Mouse (Mus musculus) hindbrain, embryonic 13.5 days (tissue): ENCODE results near the gene Uqcrh. TPM values are rescaled to one million over a fixed set of nuclear protein-coding genes. Genes with fewer than 3 reads are reported as not detected.

Experiments used
- ATAC-seq: fragments of 200-750 bp; cut with Nextera tagmentation; 2 replicates; pipeline ENCODE4 v1.8.0; 2017; ENCODE audit warnings: moderate TSS enrichment; ENCODE audit not compliant: low FRiP score
- H3K27ac ChIP-seq: fragments of 300-500 bp; sonication (generic); 2 replicates; pipeline ENCODE4 v1.5.1; 2015; ENCODE audit warnings: inconsistent platforms, mild to moderate bottlenecking, moderate library complexity
- H3K27me3 ChIP-seq: fragments of 300-500 bp; sonication (generic); 2 replicates; pipeline ENCODE4 v1.6.1; 2015; ENCODE audit warnings: mild to moderate bottlenecking, inconsistent platforms
- H3K36me3 ChIP-seq: fragments of 300-500 bp; sonication (generic); 2 replicates; pipeline ENCODE4 v1.6.1; 2015; ENCODE audit warnings: mild to moderate bottlenecking, inconsistent platforms
- H3K4me1 ChIP-seq: fragments of 300-500 bp; sonication (generic); replicated peaks from 2 replicates; pipeline ENCODE4 v1.6.1; 2015; ENCODE audit warnings: inconsistent platforms
- H3K4me2 ChIP-seq: fragments of 300-500 bp; sonication (generic); 2 replicates; pipeline ENCODE4 v1.6.1; 2015; ENCODE audit warnings: inconsistent platforms, mild to moderate bottlenecking, moderate library complexity
- H3K4me3 ChIP-seq: fragments of 300-500 bp; sonication (generic); 2 replicates; pipeline ENCODE4 v1.5.1; 2015; ENCODE audit warnings: mild to moderate bottlenecking, inconsistent platforms
- H3K9ac ChIP-seq: fragments of 300-500 bp; sonication (generic); 2 replicates; pipeline ENCODE4 v1.6.1; 2015; ENCODE audit warnings: mild to moderate bottlenecking, inconsistent platforms
- H3K9me3 ChIP-seq: fragments of 300-500 bp; sonication (generic); 2 replicates; pipeline ENCODE4 v1.6.1; 2016; ENCODE audit warnings: inconsistent platforms
- WGBS: fragments of 180-500 bp; shearing (Covaris S2); methylation state at CpG from one replicate; pipeline ENCODE4 v1.1.7; 2015; 5-methylcytosine and 5-hydroxymethylcytosine counted together
- polyA plus RNA-seq: library from polyadenylated mRNA; unstranded; fragments of >200 nt; fragmentation: Nextera tagmentation; extraction: Ambion mirVana; gene quantifications from 2 replicates; pipeline ENCODE4 v1.2.1, GENCODE M21; 2015

Gene Uqcrh
- polyA plus RNA-seq, 1 experiment from 2014 or later: 446 TPM

DNA sequence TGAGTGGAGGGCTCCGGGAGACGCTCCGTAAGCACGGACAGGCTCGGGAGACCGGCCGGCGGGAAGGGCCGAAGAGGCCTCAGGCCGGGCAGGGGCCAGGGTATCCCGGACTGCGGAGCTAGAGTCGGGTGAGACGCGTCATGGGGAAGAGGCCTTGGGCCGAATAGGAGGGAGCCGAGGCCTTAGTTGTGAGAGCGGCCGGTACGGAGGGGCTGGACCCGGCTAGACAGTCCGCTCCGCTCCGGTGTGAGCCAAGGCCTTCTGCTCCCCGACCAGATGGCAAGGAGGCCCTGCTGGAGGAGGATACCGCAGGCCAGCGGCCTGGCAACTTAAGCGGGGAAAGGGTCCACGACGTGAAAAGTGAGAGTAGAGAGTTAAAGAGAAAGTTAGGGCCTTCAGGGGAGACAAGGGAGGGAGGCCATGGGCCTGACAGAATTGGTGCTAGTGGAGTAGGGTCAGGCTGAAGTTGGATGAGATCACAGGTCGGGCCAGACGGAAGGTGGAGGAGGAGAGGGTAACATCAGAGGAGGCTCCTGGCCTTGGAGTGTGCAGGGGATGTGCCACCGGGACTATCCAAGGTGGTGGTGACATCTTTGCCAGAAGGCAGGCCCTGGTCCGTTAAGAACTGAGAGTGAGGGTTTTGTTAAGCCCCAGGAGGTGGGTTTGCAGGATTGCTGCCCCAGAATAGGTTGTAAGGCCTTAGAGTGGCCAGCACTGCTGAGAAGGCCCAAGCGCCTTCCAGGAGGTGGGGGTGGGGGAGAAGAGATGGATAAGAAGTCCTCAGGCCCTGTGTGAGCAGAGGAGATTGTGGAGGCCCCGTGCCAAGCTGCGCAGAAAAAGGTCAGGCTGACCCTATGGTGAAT is 1.7 kb upstream of the Uqcrh start:
- H3K9me3 ChIP-seq: no peaks in the 10 kb centered on the region
- 4% methylated on average over 37 of the region's 37 CpGs for WGBS
- peak overlapping the region; percentile 100 for H3K4me3 ChIP-seq
- peaks cover 39% of the 10 kb centered on the region for H3K4me1 ChIP-seq
- ATAC-seq: peak; percentile 12
- peaks cover 21% of the 10 kb centered on the region for H3K36me3 ChIP-seq
- no peaks in the 10 kb centered on the region for H3K27me3 ChIP-seq
- peak overlapping the region; percentile 96 for H3K27ac ChIP-seq
- peak overlapping the region; percentile 99 for H3K9ac ChIP-seq
- H3K4me2 ChIP-seq: peak overlapping the region; percentile 94

DNA sequence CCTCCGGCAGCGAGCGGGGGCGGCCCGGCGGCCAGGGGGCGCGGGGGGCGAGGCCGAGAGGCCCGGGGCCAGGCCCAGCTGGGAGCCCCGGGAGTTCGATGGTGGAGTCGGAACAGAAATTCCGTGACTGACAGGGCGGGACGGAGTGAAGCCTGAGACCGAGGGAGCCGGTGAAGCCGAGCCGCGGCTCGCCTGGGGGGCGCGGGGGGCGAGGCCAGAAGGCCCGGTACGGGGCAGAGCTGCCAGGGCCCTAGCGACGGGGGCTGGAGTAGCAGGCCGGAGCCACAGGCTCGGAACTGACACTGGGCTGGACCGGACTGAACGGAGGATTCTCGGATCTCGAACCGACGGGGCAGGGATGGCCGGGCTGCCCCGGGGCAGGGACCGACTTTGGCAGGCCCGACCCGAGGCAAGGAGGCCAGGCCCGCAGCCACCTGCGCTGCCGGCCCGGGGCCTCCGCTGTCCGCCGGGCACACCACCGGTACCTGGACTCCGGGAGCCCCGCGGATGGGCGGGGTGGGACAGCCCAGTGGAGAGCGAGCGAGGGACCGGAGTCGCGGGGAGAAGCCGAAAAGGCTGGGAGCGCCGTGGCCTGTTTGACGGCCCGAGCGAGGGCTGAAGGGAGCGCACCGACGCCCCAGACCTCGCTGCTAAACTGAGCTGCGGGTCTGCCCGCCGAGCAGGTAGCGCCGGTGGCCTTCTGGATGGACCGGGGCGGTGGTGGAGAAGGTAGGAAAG is 929 bp upstream of the Uqcrh start:
- H3K4me3 ChIP-seq: peak overlapping the region; percentile 100
- WGBS: under 1% methylated on average over 76 of the region's 77 CpGs
- H3K9ac ChIP-seq: peak overlapping the region; percentile 99
- H3K4me1 ChIP-seq: peaks cover 39% of the 10 kb centered on the region
- ATAC-seq: peak; percentile 75
- peak overlapping the region; percentile 96 for H3K27ac ChIP-seq
- peaks cover 13% of the 10 kb centered on the region for H3K36me3 ChIP-seq
- no peaks in the 10 kb centered on the region for H3K9me3 ChIP-seq
- H3K4me2 ChIP-seq: peak overlapping the region; percentile 94
- no peaks in the 10 kb centered on the region for H3K27me3 ChIP-seq

DNA sequence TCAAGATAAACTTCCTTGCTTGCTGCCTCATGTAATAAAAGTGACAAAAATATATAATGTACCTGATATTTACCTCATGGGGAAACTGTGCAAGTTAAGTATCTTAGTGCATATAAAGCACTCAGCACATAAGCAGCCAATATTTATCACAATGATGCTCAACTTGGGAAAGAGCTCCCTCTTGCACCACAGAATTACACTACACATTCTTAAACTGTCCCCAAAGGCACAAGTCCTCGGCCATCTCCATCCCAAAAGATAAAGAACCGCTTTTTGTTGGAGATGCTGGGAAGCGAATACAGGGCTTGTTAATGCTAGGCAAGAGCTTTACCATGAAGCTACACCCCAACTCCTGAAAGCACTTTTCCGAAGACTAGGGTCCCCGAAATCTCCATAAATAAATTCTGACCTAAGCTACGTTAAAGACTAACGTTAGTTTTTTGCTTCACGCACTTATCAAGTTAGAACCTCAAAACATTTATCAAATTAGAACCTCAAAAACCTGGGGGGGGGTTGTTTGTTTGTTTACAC is 661 bp downstream of the Uqcrh start:
- Histone ChIP-seq H3K9me3 (no peaks in the 10 kb centered on the region), H3K4me3 (peak overlapping the region; percentile 100), H3K4me2 (peak overlapping the region; percentile 71), H3K4me1 (peaks cover 39% of the 10 kb centered on the region), H3K36me3 (peaks cover 13% of the 10 kb centered on the region), H3K27ac (peak overlapping the region; percentile 96; the same call in 1 of the 2 replicates), H3K9ac (peak overlapping the region; percentile 99), H3K27me3 (no peaks in the 10 kb centered on the region)
- no peak for ATAC-seq
- WGBS: 2% methylated on average over 8 of the region's 8 CpGs

DNA sequence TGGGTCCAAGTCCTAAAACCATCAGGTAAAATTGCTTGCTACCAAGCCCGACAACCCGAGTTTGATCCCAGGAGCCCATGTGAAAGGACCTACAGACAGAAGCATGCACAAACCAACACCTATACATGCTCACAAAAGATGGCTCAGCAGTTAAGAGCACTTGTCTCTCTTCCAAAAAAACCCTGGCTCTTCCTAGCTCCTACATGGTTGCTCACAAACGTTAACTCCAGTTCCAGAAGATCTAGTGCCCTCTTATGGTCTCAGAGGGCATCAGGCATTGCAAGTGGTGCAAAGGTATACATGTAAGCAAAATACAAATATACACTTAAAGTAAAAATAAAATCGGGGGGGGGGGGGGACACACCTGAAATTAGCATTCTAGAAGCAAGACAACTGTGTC is 1.7 kb downstream of the Uqcrh start:
- 55% methylated on average over 4 of the region's 4 CpGs for WGBS
- Histone ChIP-seq H3K9ac (peak overlapping the region; percentile 16; the same call in 1 of the 2 replicates), H3K4me2 (peak overlapping the region; percentile 71), H3K27ac (no peak overlapping the region), H3K4me1 (peaks cover 39% of the 10 kb centered on the region), H3K36me3 (peaks cover 23% of the 10 kb centered on the region), H3K9me3 (no peaks in the 10 kb centered on the region), H3K4me3 (no peak overlapping the region), H3K27me3 (no peaks in the 10 kb centered on the region)
- ATAC-seq: no peak

DNA sequence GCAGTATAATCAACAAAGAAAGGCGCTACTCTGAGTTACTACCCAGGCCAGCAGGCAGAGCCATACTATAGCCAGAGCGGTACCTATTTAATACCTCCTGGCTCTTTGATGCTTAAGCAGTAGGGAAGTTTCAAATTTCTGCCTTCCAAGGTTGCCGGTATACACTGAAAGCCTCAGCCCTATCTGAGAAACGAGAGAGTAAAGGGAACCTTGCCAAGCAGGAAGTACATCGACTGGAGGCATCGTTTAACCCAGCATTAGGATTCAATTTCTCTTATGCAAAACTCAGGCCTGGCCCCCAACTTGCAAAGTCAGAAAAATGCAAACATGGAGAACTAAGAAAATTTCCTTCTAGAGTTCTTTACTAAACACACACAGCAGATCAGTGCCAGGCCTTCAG is 4.8 kb downstream of the Uqcrh start:
- H3K36me3 ChIP-seq: peaks cover 52% of the 10 kb centered on the region

DNA sequence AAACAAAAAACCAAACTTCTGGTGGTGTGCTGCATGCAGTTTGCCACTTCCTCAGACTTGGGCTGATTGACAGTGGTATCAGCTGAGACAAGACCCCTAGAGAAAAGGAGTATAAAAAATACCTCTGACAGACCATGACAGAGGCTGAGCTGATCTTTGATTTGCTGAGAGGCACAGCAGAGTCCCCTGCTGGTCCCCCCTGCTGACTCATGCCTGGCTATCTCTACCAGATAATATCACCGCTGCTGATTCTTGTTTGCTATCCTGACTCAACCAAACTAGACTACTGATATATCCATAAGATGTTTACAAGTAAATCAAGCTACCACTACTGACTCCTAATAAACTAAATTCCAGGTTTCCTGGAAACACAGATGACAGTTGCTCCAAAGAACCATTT is 11.0 kb downstream of the Uqcrh start:
- WGBS: 64% methylated on average over 1 of the region's 1 CpGs
- Histone ChIP-seq H3K27ac (no peak overlapping the region), H3K4me3 (no peak overlapping the region), H3K4me1 (no peaks in the 10 kb centered on the region), H3K4me2 (no peak overlapping the region), H3K36me3 (peaks cover 36% of the 10 kb centered on the region), H3K27me3 (no peaks in the 10 kb centered on the region), H3K9me3 (no peaks in the 10 kb centered on the region), H3K9ac (no peak overlapping the region)
- ATAC-seq: no peak

More for the DNA sequence above, 4.8 kb downstream of the Uqcrh start:
- Histone ChIP-seq H3K27ac (no peak overlapping the region), H3K27me3 (no peaks in the 10 kb centered on the region), H3K4me1 (peaks cover 23% of the 10 kb centered on the region), H3K4me2 (no peak overlapping the region), H3K9ac (no peak overlapping the region), H3K9me3 (no peaks in the 10 kb centered on the region), H3K4me3 (no peak overlapping the region)
- 94% methylated on average over 6 of the region's 6 CpGs for WGBS
- ATAC-seq: no peak

DNA sequence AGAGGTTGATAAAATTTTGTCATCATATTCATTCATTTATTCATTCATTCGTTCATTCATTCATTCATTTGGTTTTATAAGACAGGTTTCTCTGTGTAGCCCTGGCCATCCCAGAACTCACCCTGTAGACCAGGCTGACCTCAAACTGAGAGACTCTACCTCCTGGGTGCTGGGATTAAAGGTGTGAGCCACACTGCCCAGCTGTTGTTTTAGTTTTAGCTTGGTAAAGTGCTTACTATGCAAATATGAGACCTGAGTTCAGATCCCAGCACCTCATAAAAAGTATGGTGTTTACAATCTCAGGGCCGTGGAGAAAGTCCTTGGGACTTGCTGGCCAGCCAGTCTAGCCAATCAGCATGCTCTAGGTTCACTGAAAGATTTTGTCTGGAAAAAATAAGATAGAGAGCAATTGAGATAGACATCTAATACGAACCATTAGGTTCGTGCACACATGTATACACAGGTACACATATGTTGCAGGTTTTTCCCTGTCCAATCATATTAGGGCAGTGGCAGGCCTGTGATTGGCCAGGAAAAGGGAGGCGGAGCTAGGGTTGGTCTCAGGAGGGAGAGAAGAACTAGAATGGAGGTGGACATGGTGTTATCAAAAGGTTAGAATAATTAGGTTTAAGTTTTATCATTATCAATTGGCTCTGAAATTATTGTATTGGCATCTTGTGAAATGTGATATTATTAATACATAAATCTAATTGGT is 15.7 kb downstream of the Uqcrh start:
- Histone ChIP-seq H3K4me3 (no peak overlapping the region), H3K27me3 (no peaks in the 10 kb centered on the region), H3K36me3 (no peaks in the 10 kb centered on the region), H3K4me1 (peaks cover 8% of the 10 kb centered on the region), H3K9me3 (no peaks in the 10 kb centered on the region), H3K9ac (no peak overlapping the region), H3K27ac (no peak overlapping the region), H3K4me2 (no peak overlapping the region)
- no peak for ATAC-seq
- WGBS: 85% methylated on average over 5 of the region's 5 CpGs

DNA sequence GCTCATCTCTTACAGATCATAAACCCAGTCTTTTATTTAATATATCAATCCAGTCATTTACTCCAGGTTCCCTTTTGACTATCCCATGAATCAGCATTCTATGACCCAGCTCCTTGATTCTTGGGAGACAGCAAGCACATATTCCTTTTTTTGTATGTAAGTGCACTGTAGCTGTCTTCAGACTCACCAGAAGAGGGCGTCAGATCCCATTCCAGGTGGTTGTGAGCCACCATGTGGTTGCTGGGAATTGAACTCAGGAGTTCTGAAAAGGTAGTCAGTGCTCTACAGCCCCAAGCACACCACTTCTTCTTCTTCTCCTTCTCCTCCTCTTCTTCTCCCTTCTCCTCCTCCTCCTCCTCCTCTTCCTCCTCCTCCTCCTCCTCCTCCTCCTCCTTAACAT is 17.3 kb downstream of the Uqcrh start:
- no peak for ATAC-seq
- no peak overlapping the region for H3K4me3 ChIP-seq
- H3K36me3 ChIP-seq: no peaks in the 10 kb centered on the region
- peaks cover 17% of the 10 kb centered on the region for H3K4me1 ChIP-seq
- no peak overlapping the region for H3K9ac ChIP-seq
- H3K9me3 ChIP-seq: no peaks in the 10 kb centered on the region
- WGBS: 0% methylated on average over 1 of the region's 1 CpGs
- no peak overlapping the region for H3K27ac ChIP-seq
- no peaks in the 10 kb centered on the region for H3K27me3 ChIP-seq
- no peak overlapping the region for H3K4me2 ChIP-seq

DNA sequence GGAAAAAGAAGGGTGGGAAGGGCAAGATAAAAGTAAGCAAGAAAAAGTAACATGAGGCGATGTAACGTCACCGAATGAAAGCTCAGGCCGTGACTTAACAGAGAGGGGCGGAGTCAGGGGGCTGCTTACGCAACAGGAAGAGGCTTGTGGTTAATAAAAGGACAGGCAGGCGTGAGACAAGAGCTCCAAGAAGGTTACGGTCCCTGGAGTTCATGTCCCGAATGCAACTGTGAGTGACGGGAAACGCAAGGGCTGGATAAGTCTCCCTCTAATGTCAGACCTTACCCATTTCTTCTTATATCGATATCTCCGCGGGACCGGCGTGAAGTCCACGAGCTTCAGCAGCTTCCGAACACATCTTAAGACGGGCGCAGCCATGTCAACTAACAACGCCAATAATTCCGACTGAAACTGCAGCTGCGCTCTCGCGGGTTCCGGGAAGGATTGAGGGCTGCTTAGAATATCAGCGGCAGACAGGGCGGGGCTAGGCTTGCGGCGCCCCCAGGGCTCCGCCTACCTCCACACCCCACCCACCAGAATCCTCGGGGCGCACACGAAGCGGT is 21.4 kb downstream of the Uqcrh start, which contains the start of gene Nsun4:
TSS of gene Nsun4 (minus strand) at position 478 of the 563 bp plus-strand sequence.
- H3K4me3 ChIP-seq: peak within 1 kb of the TSS; percentile 59
- no peaks in the 10 kb centered on the region for H3K9me3 ChIP-seq
- no peaks in the 10 kb centered on the region for H3K27me3 ChIP-seq
- peak within 1 kb of the TSS; percentile 71 for H3K4me2 ChIP-seq
- peak; percentile 96 for ATAC-seq
- peak within 1 kb of the TSS; percentile 93 for H3K27ac ChIP-seq
- peaks cover 20% of the 10 kb centered on the region for H3K4me1 ChIP-seq
- 0 out of 2 replicates have a peak, but pooled peaks cover under 1% of the 10 kb centered on the region for H3K36me3 ChIP-seq
- H3K9ac ChIP-seq: peak within 1 kb of the TSS; percentile 72
- WGBS: under 1% methylated on average over 35 of the region's 35 CpGs

DNA sequence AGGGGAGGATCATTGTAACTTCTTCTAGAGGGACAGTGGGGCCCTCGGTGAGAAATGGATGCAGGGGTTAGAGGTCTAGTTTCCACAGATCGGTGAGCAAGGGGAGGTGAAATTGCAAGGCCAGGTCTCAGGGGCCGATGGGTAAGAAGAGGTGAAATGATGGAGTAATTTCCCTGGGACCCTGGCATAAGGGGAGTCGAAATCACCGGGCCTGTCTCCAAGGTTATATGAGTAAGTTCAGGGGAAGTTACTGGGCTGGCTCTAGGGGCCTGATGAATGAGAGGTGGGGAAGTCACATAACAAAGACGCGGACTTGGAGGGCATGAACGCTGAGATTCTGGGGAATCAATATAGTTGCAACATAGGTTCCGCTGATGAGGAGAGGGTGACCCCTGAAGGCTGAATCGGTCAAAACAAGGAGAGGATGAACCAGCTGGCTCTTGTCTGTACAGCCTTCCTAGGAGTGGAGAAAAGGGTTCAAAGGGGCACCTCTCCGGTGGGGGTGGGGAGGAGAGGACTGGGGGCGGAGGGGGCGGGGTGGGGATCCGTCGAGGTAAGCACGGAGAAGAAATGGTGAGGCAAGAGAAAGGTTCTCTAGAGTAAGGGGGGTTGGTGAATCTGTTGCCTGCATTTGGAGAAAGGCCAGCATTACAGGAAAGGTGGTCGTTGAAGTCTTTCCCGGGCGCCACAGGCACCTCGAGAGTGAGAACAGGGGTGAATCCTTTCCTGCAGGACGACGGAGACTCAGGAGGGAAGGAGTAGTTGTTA is 22.2 kb downstream of the Uqcrh start:
- 10% methylated on average over 22 of the region's 22 CpGs for WGBS
- Histone ChIP-seq H3K27ac (peak overlapping the region; percentile 93), H3K9ac (peak overlapping the region; percentile 72), H3K9me3 (no peaks in the 10 kb centered on the region), H3K4me1 (peaks cover 20% of the 10 kb centered on the region), H3K27me3 (no peaks in the 10 kb centered on the region), H3K4me3 (peak overlapping the region; percentile 59), H3K4me2 (peak overlapping the region; percentile 71), H3K36me3 (peaks cover 8% of the 10 kb centered on the region)
- ATAC-seq: peak; percentile 54

DNA sequence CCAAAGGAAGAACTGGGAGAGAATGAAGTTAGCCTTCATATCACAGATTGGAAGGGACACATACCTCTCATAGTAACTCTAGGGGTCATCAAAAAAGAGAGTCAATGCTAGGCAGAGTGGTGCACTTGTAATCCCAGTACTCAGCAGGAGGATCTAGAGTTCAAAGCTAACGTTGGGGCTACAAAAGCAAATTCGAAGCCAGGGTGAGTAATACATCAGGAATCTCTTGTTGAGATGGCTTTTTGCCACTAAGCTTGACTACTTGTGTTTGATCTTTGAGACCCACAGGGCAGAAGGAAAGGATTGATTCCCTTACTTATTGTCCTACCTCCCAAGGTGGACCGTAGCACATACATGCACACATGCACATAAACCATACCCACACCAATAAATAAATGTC is 25.7 kb downstream of the Uqcrh start:
- ATAC-seq: no peak
- Histone ChIP-seq H3K4me1 (peaks cover 13% of the 10 kb centered on the region), H3K9me3 (no peaks in the 10 kb centered on the region), H3K9ac (no peak overlapping the region), H3K36me3 (peaks cover 14% of the 10 kb centered on the region), H3K27me3 (no peaks in the 10 kb centered on the region), H3K4me2 (no peak overlapping the region), H3K27ac (no peak overlapping the region), H3K4me3 (no peak overlapping the region)
- WGBS: 86% methylated on average over 3 of the region's 3 CpGs
